Mouse (Mus musculus) MEL (cell line): Measurements from ENCODE around the gene Mkrn1. TPM values are rescaled to one million over a fixed set of nuclear protein-coding genes. Genes with fewer than 3 reads are reported as not detected.

Experiments used
- DNase-seq: peaks from one replicate; pipeline ENCODE4 v3.0.0; 2011; ENCODE audit warnings: low read depth, low spot score
- H3K27ac ChIP-seq: 2 replicates; pipeline ENCODE4 v1.5.1; 2012; ENCODE audit warnings: low read depth, mild to moderate bottlenecking, control low read depth, low read length, moderate library complexity; ENCODE audit not compliant: control insufficient read depth
- H3K27me3 ChIP-seq, 2 experiments: fragments of 150-350 bp in 1 of 2; sonication (generic) in 1 of 2; 2 replicates each; pipeline ENCODE4 v1.6.1; 2012; ENCODE audit warnings: low read length in 2 of 2, mild to moderate bottlenecking in 2 of 2, improper control_type of control experiment in 1 of 2, moderate library complexity in 1 of 2; ENCODE audit not compliant: insufficient read depth in 2 of 2, control insufficient read depth in 1 of 2
- H3K36me3 ChIP-seq, 2 experiments: 2 replicates each; pipeline ENCODE4 v1.6.1; 2012 to 2014; ENCODE audit warnings: low read length in 2 of 2, improper control_type of control experiment in 1 of 2, inconsistent platforms in 1 of 2, mild to moderate bottlenecking in 1 of 2; ENCODE audit not compliant: insufficient read depth in 2 of 2, control insufficient read depth in 1 of 2
- H3K4me1 ChIP-seq, 2 experiments: fragments of 150-350 bp in 1 of 2; sonication (generic) in 1 of 2; 2 replicates each; pipeline ENCODE4 v1.6.1; 2012; ENCODE audit warnings: low read length in 2 of 2, improper control_type of control experiment in 1 of 2, mild to moderate bottlenecking in 1 of 2; ENCODE audit not compliant: insufficient read depth in 2 of 2, control insufficient read depth in 1 of 2
- H3K4me3 ChIP-seq, 2 experiments: fragments of 150-350 bp in 1 of 2; sonication (generic) in 1 of 2; 2 replicates each; pipeline ENCODE4 v1.5.1; 2012; ENCODE audit warnings: low read depth in 2 of 2, low read length in 2 of 2, mild to moderate bottlenecking in 2 of 2, moderate library complexity in 2 of 2, control low read depth in 1 of 2, improper control_type of control experiment in 1 of 2; ENCODE audit not compliant: control insufficient read depth in 1 of 2, insufficient read depth in 1 of 2
- H3K79me2 ChIP-seq: 2 replicates; pipeline ENCODE4 v1.6.1; 2012; ENCODE audit warnings: mild to moderate bottlenecking, low read length, moderate library complexity; ENCODE audit not compliant: control insufficient read depth, poor library complexity, insufficient read depth
- H3K9ac ChIP-seq: 2 replicates; pipeline ENCODE4 v1.6.1; 2012; ENCODE audit warnings: low read depth, mild to moderate bottlenecking, control low read depth, low read length, moderate library complexity; ENCODE audit not compliant: control insufficient read depth, poor library complexity, severe bottlenecking
- H3K9me3 ChIP-seq: fragments of 150-350 bp; sonication (generic); replicated peaks from 2 replicates; pipeline ENCODE4 v1.6.1; 2012; ENCODE audit warnings: mild to moderate bottlenecking, low read length, improper control_type of control experiment, moderate library complexity; ENCODE audit not compliant: insufficient read depth
- CHD1 ChIP-seq: IDR thresholded peaks from 2 replicates; pipeline ENCODE4 v1.6.1; 2012; ENCODE audit warnings: low read depth, mild to moderate bottlenecking, inconsistent platforms, low read length, improper control_type of control experiment
- CHD2 ChIP-seq: IDR thresholded peaks from 2 replicates; pipeline ENCODE4 v1.6.1; 2011; ENCODE audit warnings: low read length, improper control_type of control experiment
- CTCF ChIP-seq, 3 experiments: IDR thresholded peaks in 2 of 3; conservative IDR thresholded peaks in 1 of 3; 2 replicates each; pipeline ENCODE4 v1.5.1; 2011 to 2012; ENCODE audit warnings: low read length in 3 of 3, low read depth in 2 of 3, mild to moderate bottlenecking in 2 of 3, improper control_type of control experiment in 1 of 3, inconsistent platforms in 1 of 3, mixed read lengths in 1 of 3, moderate library complexity in 1 of 3; ENCODE audit not compliant: control insufficient read depth in 1 of 3, insufficient read depth in 1 of 3, poor library complexity in 1 of 3, severe bottlenecking in 1 of 3
- E2F4 ChIP-seq: IDR thresholded peaks from 2 replicates; pipeline ENCODE4 v1.6.1; 2011; ENCODE audit warnings: low read depth, low read length, improper control_type of control experiment, borderline replicate concordance
- EP300 ChIP-seq, 2 experiments: IDR thresholded peaks; 2 replicates each; pipeline ENCODE4 v1.6.1; 2011; ENCODE audit warnings: improper control_type of control experiment in 2 of 2, low read length in 2 of 2, low read depth in 1 of 2, mild to moderate bottlenecking in 1 of 2
- ETS1 ChIP-seq: IDR thresholded peaks from 2 replicates; pipeline ENCODE4 v1.6.1; 2012; ENCODE audit warnings: low read depth, mild to moderate bottlenecking, inconsistent platforms, low read length, improper control_type of control experiment, moderate library complexity
- GABPA ChIP-seq: IDR thresholded peaks from 2 replicates; pipeline ENCODE4 v1.6.1; 2012; ENCODE audit warnings: low read depth, mild to moderate bottlenecking, inconsistent platforms, low read length, improper control_type of control experiment, moderate library complexity
- GATA1 ChIP-seq: IDR thresholded peaks from 2 replicates; pipeline ENCODE4 v1.6.1; 2011; ENCODE audit warnings: low read depth, low read length, improper control_type of control experiment
- HCFC1 ChIP-seq: IDR thresholded peaks from 2 replicates; pipeline ENCODE4 v1.6.1; 2012; ENCODE audit warnings: low read depth, mild to moderate bottlenecking, inconsistent platforms, low read length, improper control_type of control experiment, moderate library complexity
- JUND ChIP-seq: IDR thresholded peaks from 2 replicates; pipeline ENCODE4 v1.6.1; 2011; ENCODE audit warnings: low read depth, mild to moderate bottlenecking, improper control_type of control experiment, low read length
- MAX ChIP-seq: IDR thresholded peaks from 2 replicates; pipeline ENCODE4 v1.6.1; 2011; ENCODE audit warnings: low read length, improper control_type of control experiment
- MYB ChIP-seq: IDR thresholded peaks from 2 replicates; pipeline ENCODE4 v1.6.1; 2011; ENCODE audit warnings: mild to moderate bottlenecking, low read depth, low read length, improper control_type of control experiment
- NRF1 ChIP-seq: IDR thresholded peaks from 2 replicates; pipeline ENCODE4 v1.6.1; 2014; ENCODE audit warnings: low read depth, mild to moderate bottlenecking, inconsistent platforms, low read length, improper control_type of control experiment, moderate library complexity; ENCODE audit not compliant: poor library complexity, insufficient read depth, severe bottlenecking
- POLR2A ChIP-seq, 2 experiments: IDR thresholded peaks; 2 replicates each; pipeline ENCODE4 v1.6.1; 2011 to 2012; ENCODE audit warnings: low read length in 2 of 2, mild to moderate bottlenecking in 2 of 2, control low read depth in 1 of 2, improper control_type of control experiment in 1 of 2, low read depth in 1 of 2, moderate library complexity in 1 of 2; ENCODE audit not compliant: control insufficient read depth in 1 of 2, insufficient read depth in 1 of 2, poor library complexity in 1 of 2
- POLR2AphosphoS2 ChIP-seq: IDR thresholded peaks from 2 replicates; pipeline ENCODE4 v1.6.1; 2011; ENCODE audit warnings: low read length, improper control_type of control experiment
- RCOR1 ChIP-seq: IDR thresholded peaks from 2 replicates; pipeline ENCODE4 v1.6.1; 2012; ENCODE audit warnings: low read depth, mild to moderate bottlenecking, inconsistent platforms, low read length, improper control_type of control experiment
- SIN3A ChIP-seq: IDR thresholded peaks from 2 replicates; pipeline ENCODE4 v1.6.1; 2012; ENCODE audit warnings: low read length, improper control_type of control experiment, inconsistent platforms
- TAL1 ChIP-seq: IDR thresholded peaks from 2 replicates; pipeline ENCODE4 v1.6.1; 2012; ENCODE audit warnings: mild to moderate bottlenecking, inconsistent platforms, low read length, moderate library complexity, mixed read lengths
- TBP ChIP-seq: IDR thresholded peaks from 2 replicates; pipeline ENCODE4 v1.8.0; 2011; ENCODE audit warnings: low read depth, low read length, improper control_type of control experiment
- TCF12 ChIP-seq: IDR thresholded peaks from 2 replicates; pipeline ENCODE4 v1.6.1; 2014; ENCODE audit warnings: low read depth, mild to moderate bottlenecking, inconsistent platforms, low read length, improper control_type of control experiment, moderate library complexity
- USF1 ChIP-seq: IDR thresholded peaks from 2 replicates; pipeline ENCODE4 v1.6.1; 2014; ENCODE audit warnings: low read depth, mild to moderate bottlenecking, inconsistent platforms, low read length, improper control_type of control experiment, moderate library complexity
- ZMIZ1 ChIP-seq: IDR thresholded peaks from 2 replicates; pipeline ENCODE4 v1.6.1; 2012; ENCODE audit warnings: low read depth, mild to moderate bottlenecking, inconsistent platforms, low read length, improper control_type of control experiment, moderate library complexity
- polyA plus RNA-seq, 2 experiments: library from polyadenylated mRNA; stranded (reverse) in 1 of 2; unstranded in 1 of 2; fragments of >175 nt in 1 of 2; fragments of >200 nt in 1 of 2; gene quantifications; 2 replicates each; pipeline versions ENCODE4 v1.2.1 to v1.2.4; 2012; ENCODE audit warnings: low replicate concordance in 2 of 2, low read depth in 1 of 2; ENCODE audit not compliant: insufficient read length in 2 of 2, insufficient read depth in 1 of 2, missing spikeins in 1 of 2
- total RNA-seq: library from RNA; depleted of rRNA; stranded (reverse); fragments of 300-350 nt; gene quantifications from 2 replicates; pipeline ENCODE4 v1.2.3, GENCODE M21; 2012

Gene Mkrn1
- total and polyA plus RNA-seq, 3 experiments = 57.4 to 58.1 TPM; not detected in 1

DNA sequence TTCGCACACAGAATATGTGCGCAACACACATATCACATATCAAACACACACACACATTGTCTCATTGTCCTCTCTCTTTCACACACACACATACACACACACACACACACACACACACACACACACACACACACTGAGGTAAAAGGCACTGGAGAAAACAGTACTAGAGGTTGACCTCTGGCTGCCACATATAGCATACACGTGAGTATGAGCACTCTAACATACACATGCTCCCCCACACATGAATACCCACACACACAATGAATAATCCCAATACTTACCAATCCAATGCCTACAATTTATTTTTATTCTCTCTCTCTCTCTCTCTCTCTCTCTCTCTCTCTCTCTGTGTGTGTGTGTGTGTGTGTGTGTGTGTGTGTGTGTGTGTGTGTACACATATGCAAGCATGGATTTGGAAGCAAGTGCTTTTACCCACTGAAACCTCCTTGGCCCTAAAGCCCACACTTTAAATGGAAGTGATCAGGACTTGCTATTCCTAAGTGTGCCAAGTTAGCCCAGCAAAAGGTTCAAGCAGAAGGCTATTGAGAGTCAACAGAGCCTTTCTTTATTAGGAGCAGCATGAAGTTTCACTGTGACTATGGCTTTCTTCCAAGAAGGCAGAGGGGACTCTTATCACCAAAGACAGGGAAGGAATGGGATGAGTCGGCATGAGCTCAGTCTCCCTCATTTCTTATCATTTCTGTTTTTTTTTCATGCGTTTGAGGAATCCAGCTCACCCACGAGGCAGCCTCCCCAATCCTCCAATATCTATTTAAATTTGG, 8.9 kb upstream of the Mkrn1 start (continued):
- TF ChIP-seq USF1 (0 out of 2 replicates have a peak, but pooled peaks have one; percentile 17), GATA1 (peak; percentile 91), CHD1 (no peak), POLR2A (IDR thresholded peaks at IDR 0.05; ENCODE audit: control insufficient read depth in 1 of 2, insufficient read depth in 1 of 2, low read depth in 1 of 2, low read length in 2 of 2, poor library complexity in 1 of 2) (no peak), MAX (peak; percentile 63; the same call in 1 of the 2 replicates)

DNA sequence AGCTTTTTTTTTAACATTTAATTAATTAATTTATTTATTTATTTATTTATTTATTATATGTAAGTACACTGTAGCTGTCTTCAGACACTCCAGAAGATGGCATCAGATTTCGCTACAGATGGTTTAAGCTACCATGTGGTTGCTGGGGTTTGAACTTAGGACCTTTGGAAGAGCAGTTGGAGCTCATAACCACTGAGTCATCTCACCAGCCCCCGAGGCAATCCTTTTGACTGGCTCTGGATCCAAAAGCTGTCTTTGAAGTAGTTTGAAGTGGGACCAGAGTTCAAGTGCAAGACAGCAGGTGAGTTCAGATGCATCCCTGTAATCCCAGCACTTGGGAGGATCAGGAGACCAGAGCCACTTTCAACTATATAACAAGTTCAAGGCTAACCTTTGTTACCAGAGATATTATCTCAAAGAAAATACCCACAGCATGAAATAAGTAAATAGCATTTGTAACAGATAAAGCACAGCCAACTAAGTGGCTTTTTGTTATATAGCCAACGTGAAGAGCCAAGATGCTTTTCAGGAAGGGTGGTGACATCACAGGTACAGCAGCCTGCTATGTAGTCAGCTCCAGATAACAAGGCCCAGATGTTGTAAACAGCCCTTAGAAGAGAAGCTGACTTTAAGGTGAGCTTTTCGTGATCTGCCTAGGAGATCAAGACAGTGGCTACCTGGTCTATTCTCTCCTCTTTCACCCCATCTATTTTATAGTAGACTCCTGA, 7.2 kb upstream of the Mkrn1 start:
- H3K4me3 ChIP-seq = no peak overlapping the region
- TF ChIP-seq EP300 (IDR thresholded peaks at IDR 0.05; ENCODE audit: low read depth in 1 of 2, low read length in 2 of 2) (peak; percentile 15 to 43; a peak in 2 of 4 replicates), GATA1 (peak; percentile 34; the same call in 1 of the 2 replicates), ETS1 (peak; percentile 67), ZMIZ1 (no peak), TAL1 (peak; percentile 17; the same call in 1 of the 2 replicates), POLR2AphosphoS2 (no peak)
- peaks cover 19 to 42% of the 10 kb centered on the region in 2 experiments for H3K4me1 ChIP-seq
- peak; percentile 50 for DNase-seq
- H3K9me3 ChIP-seq = no peaks in the 10 kb centered on the region
- H3K27me3 ChIP-seq = no peaks in the 10 kb centered on the region
- no peaks in the 10 kb centered on the region; the same call in 1 of the 2 replicates for H3K79me2 ChIP-seq
- H3K9ac ChIP-seq = no peak overlapping the region
- no peak overlapping the region for H3K27ac ChIP-seq
- peaks cover 0 to 49% of the 10 kb centered on the region in 2 experiments; a peak in 2 of 4 replicates for H3K36me3 ChIP-seq

DNA sequence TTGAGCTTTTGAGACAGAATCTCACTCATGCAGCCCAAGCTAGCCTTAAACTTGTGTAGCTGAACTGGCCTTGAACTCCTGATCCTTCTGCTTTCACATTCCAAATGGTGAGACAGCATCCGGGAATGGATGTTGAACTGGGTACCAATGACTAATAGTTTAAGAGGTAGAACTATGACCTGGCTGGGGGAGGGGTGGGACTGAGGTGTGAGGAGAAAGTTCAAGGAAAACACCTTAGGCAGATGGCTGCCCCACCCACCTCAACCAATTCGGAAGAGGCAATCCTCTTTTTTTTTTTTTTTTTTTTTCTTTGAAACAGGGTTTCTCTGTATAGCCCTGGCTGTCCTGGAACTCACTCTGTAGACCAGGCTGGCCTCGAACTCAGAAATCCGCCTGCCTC, 6.5 kb upstream of the Mkrn1 start:
- Histone ChIP-seq H3K36me3 (peaks cover 0 to 49% of the 10 kb centered on the region in 2 experiments; a peak in 2 of 4 replicates), H3K27me3 (no peaks in the 10 kb centered on the region), H3K4me1 (peaks cover 19 to 42% of the 10 kb centered on the region in 2 experiments), H3K4me3 (no peak overlapping the region), H3K9me3 (no peaks in the 10 kb centered on the region), H3K9ac (no peak overlapping the region), H3K27ac (no peak overlapping the region), H3K79me2 (no peaks in the 10 kb centered on the region; the same call in 1 of the 2 replicates)
- no peak for TF ChIP-seq MYB
- TF ChIP-seq TBP = no peak
- TF ChIP-seq CTCF (IDR thresholded peaks at IDR 0.05 in 2 of 3, conservative IDR thresholded peaks at IDR 0.05 in 1 of 3; ENCODE audit: control insufficient read depth in 1 of 3, insufficient read depth in 1 of 3, low read depth in 2 of 3, low read length in 3 of 3, poor library complexity in 1 of 3, severe bottlenecking in 1 of 3) = no peak
- no peak for TF ChIP-seq CHD2
- no peak for TF ChIP-seq SIN3A
- TF ChIP-seq HCFC1 = no peak
- no peak for TF ChIP-seq JUND
- TF ChIP-seq E2F4 = no peak
- no peak for TF ChIP-seq NRF1
- TF ChIP-seq RCOR1 = no peak
- TF ChIP-seq TCF12 = no peak
- no peak for TF ChIP-seq GABPA
- DNase-seq = no peak
